Mouse (Mus musculus): ENCODE measurements around the gene Acot6. TPM values are rescaled to one million over a fixed set of nuclear protein-coding genes. Genes with fewer than 3 reads are reported as not detected.

The Acot6 gene
- total and polyA plus RNA-seq, 3 experiments: 3.2 to 3.3 TPM; not detected in 1

GRCm38 (mm10) chr12:84150976-84151375 lies 50.5 kb downstream of the Acot6 start (continued):
- TF ChIP-seq MAZ (IDR thresholded peaks at IDR 0.05; ENCODE audit: low read depth, low read length) (no peak), ZMIZ1 (IDR thresholded peaks at IDR 0.05; ENCODE audit: low read depth, low read length) (no peak), MEF2A (IDR thresholded peaks at IDR 0.05; ENCODE audit: extremely low read depth, insufficient replicate concordance, low read depth, low read length, poor library complexity, severe bottlenecking) (no peak), POLR2AphosphoS5 (IDR thresholded peaks at IDR 0.05; ENCODE audit: borderline replicate concordance, low read depth, low read length) (no peak), MYC (IDR thresholded peaks at IDR 0.05; ENCODE audit: low read depth, low read length) (no peak), CHD2 (IDR thresholded peaks at IDR 0.05; ENCODE audit: low read length) (no peak), RAD21 (IDR thresholded peaks at IDR 0.05; ENCODE audit: low read depth, low read length) (no peak), TBP (IDR thresholded peaks at IDR 0.05; ENCODE audit: low read depth, low read length) (no peak)

DNA sequence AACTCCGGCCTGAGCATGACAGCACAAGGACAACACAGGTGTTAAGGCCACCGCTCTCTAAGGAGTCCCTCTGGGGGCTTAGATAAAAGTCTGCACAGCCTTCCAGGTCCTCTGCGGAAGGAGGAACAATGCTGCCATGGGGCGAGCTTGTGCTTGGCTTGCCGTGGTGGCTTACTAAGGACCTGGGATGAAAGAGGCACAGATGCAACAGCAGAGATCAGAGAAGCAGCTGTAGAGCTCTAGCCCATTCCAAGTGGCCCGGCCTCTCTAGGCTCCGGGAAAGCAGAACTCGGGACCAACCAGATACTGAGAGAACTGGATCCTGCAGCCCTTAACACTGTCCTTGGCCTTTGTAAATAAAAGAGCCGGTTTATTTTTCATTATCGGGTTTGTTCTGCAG lies 51.5 kb downstream of the Acot6 start:
- H3K4me3 ChIP-seq (ENCODE audit: control insufficient read depth in 1 of 2, insufficient read depth in 1 of 2, low read depth in 2 of 2, low read length in 2 of 2): no peak overlapping the region
- H3K4me1 ChIP-seq (ENCODE audit: control insufficient read depth in 1 of 2, insufficient read depth in 2 of 2, low read length in 2 of 2): peaks cover 12 to 23% of the 10 kb centered on the region in 2 experiments
- TF ChIP-seq USF1 (IDR thresholded peaks at IDR 0.05; ENCODE audit: low read depth, low read length) (no peak), CHD1 (IDR thresholded peaks at IDR 0.05; ENCODE audit: low read depth, low read length) (no peak)
- no peak overlapping the region for H3K9ac ChIP-seq (ENCODE audit: control insufficient read depth, low read depth, low read length, poor library complexity, severe bottlenecking)
- peaks cover 12 to 24% of the 10 kb centered on the region in 2 experiments for H3K36me3 ChIP-seq (ENCODE audit: control insufficient read depth in 1 of 2, insufficient read depth in 2 of 2, low read length in 2 of 2)
- no peak for DNase-seq (ENCODE audit: low read depth, low spot score)
- peak overlapping the region; percentile 67 for H3K27ac ChIP-seq (ENCODE audit: control insufficient read depth, low read depth, low read length)
- no peaks in the 10 kb centered on the region for H3K27me3 ChIP-seq (ENCODE audit: control insufficient read depth in 1 of 2, insufficient read depth in 2 of 2, low read length in 2 of 2)
- no peaks in the 10 kb centered on the region for H3K9me3 ChIP-seq (replicated peaks; ENCODE audit: insufficient read depth, low read length)
- no peaks in the 10 kb centered on the region for H3K79me2 ChIP-seq (ENCODE audit: control insufficient read depth, insufficient read depth, low read length, poor library complexity)

- H3K9ac ChIP-seq (ENCODE audit: control insufficient read depth, low read depth, low read length, poor library complexity, severe bottlenecking): no peak overlapping the region
- peaks cover 12 to 24% of the 10 kb centered on the region in 2 experiments for H3K36me3 ChIP-seq (ENCODE audit: control insufficient read depth in 1 of 2, insufficient read depth in 2 of 2, low read length in 2 of 2)
- H3K4me3 ChIP-seq (ENCODE audit: control insufficient read depth in 1 of 2, insufficient read depth in 1 of 2, low read depth in 2 of 2, low read length in 2 of 2): no peak overlapping the region
- H3K27ac ChIP-seq (ENCODE audit: control insufficient read depth, low read depth, low read length): no peak overlapping the region; the same call in 1 of the 2 replicates
- H3K27me3 ChIP-seq (ENCODE audit: control insufficient read depth in 1 of 2, insufficient read depth in 2 of 2, low read length in 2 of 2): no peaks in the 10 kb centered on the region
- no peak for TF ChIP-seq BHLHE40 (IDR thresholded peaks at IDR 0.05; ENCODE audit: borderline replicate concordance, low read depth, low read length)
- TF ChIP-seq MAX (IDR thresholded peaks at IDR 0.05; ENCODE audit: low read length): no peak
- TF ChIP-seq USF1 (IDR thresholded peaks at IDR 0.05; ENCODE audit: low read depth, low read length): no peak
- no peak for TF ChIP-seq KAT2A (conservative IDR thresholded peaks at IDR 0.05; ENCODE audit: low read depth, low read length)
- no peak for TF ChIP-seq USF2 (IDR thresholded peaks at IDR 0.05; ENCODE audit: borderline replicate concordance in 1 of 2, insufficient read depth in 1 of 2, low read depth in 1 of 2, low read length in 2 of 2)
- TF ChIP-seq POLR2A (IDR thresholded peaks at IDR 0.05; ENCODE audit: control insufficient read depth in 1 of 2, insufficient read depth in 1 of 2, low read depth in 1 of 2, low read length in 2 of 2, poor library complexity in 1 of 2): no peak
- TF ChIP-seq MYC (IDR thresholded peaks at IDR 0.05; ENCODE audit: low read depth, low read length): no peak
- TF ChIP-seq ZNF384 (IDR thresholded peaks at IDR 0.05; ENCODE audit: low read depth, low read length): no peak
- no peak for TF ChIP-seq TBP (IDR thresholded peaks at IDR 0.05; ENCODE audit: low read depth, low read length)
- TF ChIP-seq POLR2AphosphoS2 (IDR thresholded peaks at IDR 0.05; ENCODE audit: low read length): no peak
- no peak for TF ChIP-seq CTCF (IDR thresholded peaks at IDR 0.05 in 2 of 3, conservative IDR thresholded peaks at IDR 0.05 in 1 of 3; ENCODE audit: control insufficient read depth in 1 of 3, insufficient read depth in 1 of 3, low read depth in 2 of 3, low read length in 3 of 3, poor library complexity in 1 of 3, severe bottlenecking in 1 of 3)
- DNase-seq (ENCODE audit: low read depth, low spot score): no peak
- peaks cover 12 to 23% of the 10 kb centered on the region in 2 experiments for H3K4me1 ChIP-seq (ENCODE audit: control insufficient read depth in 1 of 2, insufficient read depth in 2 of 2, low read length in 2 of 2)
- H3K79me2 ChIP-seq (ENCODE audit: control insufficient read depth, insufficient read depth, low read length, poor library complexity): no peaks in the 10 kb centered on the region
- H3K9me3 ChIP-seq (replicated peaks; ENCODE audit: insufficient read depth, low read length): no peaks in the 10 kb centered on the region
Observed at GRCm38 (mm10) chr12:84152352-84153190, 52.1 kb downstream of the Acot6 start.
